Mouse (Mus musculus) ES-Bruce4 (cell line): ENCODE results near the gene Asic2.

ENCODE experiments used
- CTCF ChIP-seq: IDR thresholded peaks from one replicate; pipeline ENCODE4 v1.8.1; 2011; ENCODE audit warnings: low read depth, low read length
- EP300 ChIP-seq: IDR thresholded peaks from 2 replicates; pipeline ENCODE4 v1.6.1; 2011; ENCODE audit warnings: low read depth, low read length; ENCODE audit not compliant: insufficient read depth
- POLR2A ChIP-seq: IDR thresholded peaks from one replicate; pipeline ENCODE4 v1.8.1; 2011; ENCODE audit warnings: low read length; ENCODE audit not compliant: insufficient read depth

DNA sequence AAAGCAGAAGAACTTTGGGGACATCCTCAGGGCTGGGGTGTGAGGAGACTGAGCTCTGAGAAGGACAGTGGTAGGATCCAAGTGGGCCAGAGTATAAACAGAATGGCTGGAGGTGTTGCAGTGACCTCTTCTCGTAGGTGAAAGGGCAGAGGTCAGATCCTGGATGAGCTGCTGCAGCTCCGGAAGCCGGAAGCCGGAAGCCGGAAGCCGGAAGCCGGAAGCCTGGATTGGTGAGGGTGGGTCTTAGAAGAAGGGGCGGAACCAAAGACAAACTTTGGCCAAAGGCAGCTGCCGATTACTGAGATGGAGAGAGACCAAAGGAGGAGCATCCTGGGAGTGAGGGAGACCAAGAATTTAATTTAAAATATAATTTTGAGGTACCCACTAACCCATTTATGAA is 381.1 kb downstream of the Asic2 start:
- no peak for TF ChIP-seq CTCF
- TF ChIP-seq EP300 = no peak
- no peak for TF ChIP-seq POLR2A
